Mouse (Mus musculus): ENCODE measurements around the gene Fndc11. TPM values are rescaled to one million over a fixed set of nuclear protein-coding genes. Genes with fewer than 3 reads are reported as not detected.
A peak's percentile ranks its signal among the peaks of the same experiment; 100 is the strongest.

Gene Fndc11
- polyA plus RNA-seq, 1 experiment from 2014 or later: 0.23 TPM

- Histone ChIP-seq H3K27ac (replicated peaks) (peak overlapping the region; percentile 30; the same call in 1 of the 2 replicates), H3K36me3 (no peaks in the 10 kb centered on the region), H3K9ac (no peak overlapping the region), H3K9me3 (replicated peaks) (no peaks in the 10 kb centered on the region), H3K4me2 (replicated peaks) (peak overlapping the region; percentile 60), H3K4me3 (replicated peaks) (peak overlapping the region; percentile 34), H3K4me1 (peaks cover 13% of the 10 kb centered on the region), H3K27me3 (no peaks in the 10 kb centered on the region)
- WGBS: 29% methylated on average over 2 of the region's 2 CpGs
- no peak for ATAC-seq (ENCODE audit: insufficient number of reproducible peaks, low FRiP score, low TSS enrichment, low read depth)
Observed at GRCm38 (mm10) chr2:181220361-181220760, 548 bp downstream of the Fndc11 start.

GRCm38 (mm10) chr2:181224994-181225393, 5.2 kb downstream of the Fndc11 start:
- ATAC-seq (ENCODE audit: insufficient number of reproducible peaks, low FRiP score, low TSS enrichment, low read depth): no peak
- no peak overlapping the region for H3K27ac ChIP-seq (replicated peaks)
- WGBS: 84% methylated on average over 2 of the region's 2 CpGs

GRCm38 (mm10) chr2:181227122-181227521, 7.3 kb downstream of the Fndc11 start:
- 0 out of 2 replicates have a peak, but pooled peaks cover 3% of the 10 kb centered on the region for H3K36me3 ChIP-seq
- H3K9me3 ChIP-seq (replicated peaks): no peaks in the 10 kb centered on the region
- ATAC-seq (ENCODE audit: insufficient number of reproducible peaks, low FRiP score, low TSS enrichment, low read depth): no peak
- no peaks in the 10 kb centered on the region for H3K27me3 ChIP-seq
- H3K4me2 ChIP-seq (replicated peaks): no peak overlapping the region
- no peak overlapping the region for H3K27ac ChIP-seq (replicated peaks)
- 84% methylated on average over 3 of the region's 3 CpGs for WGBS
- no peak overlapping the region for H3K9ac ChIP-seq
- no peak overlapping the region for H3K4me3 ChIP-seq (replicated peaks)
- H3K4me1 ChIP-seq: no peaks in the 10 kb centered on the region

More at GRCm38 (mm10) chr2:181224994-181225393, 5.2 kb downstream of the Fndc11 start:
- Histone ChIP-seq H3K27me3 (no peaks in the 10 kb centered on the region), H3K4me1 (peaks cover 6% of the 10 kb centered on the region), H3K4me2 (replicated peaks) (no peak overlapping the region), H3K4me3 (replicated peaks) (no peak overlapping the region), H3K9ac (no peak overlapping the region), H3K36me3 (0 out of 2 replicates have a peak, but pooled peaks cover 3% of the 10 kb centered on the region), H3K9me3 (replicated peaks) (no peaks in the 10 kb centered on the region)

- no peak overlapping the region for H3K4me3 ChIP-seq (replicated peaks)
- H3K4me1 ChIP-seq: no peaks in the 10 kb centered on the region
- ATAC-seq (ENCODE audit: insufficient number of reproducible peaks, low FRiP score, low TSS enrichment, low read depth): no peak
- no peak overlapping the region for H3K9ac ChIP-seq
- 60% methylated on average over 1 of the region's 1 CpGs for WGBS
- no peaks in the 10 kb centered on the region for H3K9me3 ChIP-seq (replicated peaks)
- H3K27ac ChIP-seq (replicated peaks): no peak overlapping the region
- H3K27me3 ChIP-seq: no peaks in the 10 kb centered on the region
- H3K36me3 ChIP-seq: 0 out of 2 replicates have a peak, but pooled peaks cover 3% of the 10 kb centered on the region
- no peak overlapping the region for H3K4me2 ChIP-seq (replicated peaks)
Observed at GRCm38 (mm10) chr2:181228335-181228734, 8.5 kb downstream of the Fndc11 start.

- no peaks in the 10 kb centered on the region for H3K27me3 ChIP-seq
- ATAC-seq (ENCODE audit: insufficient number of reproducible peaks, low FRiP score, low TSS enrichment, low read depth): no peak
- no peaks in the 10 kb centered on the region for H3K9me3 ChIP-seq (replicated peaks)
- H3K9ac ChIP-seq: no peak overlapping the region
- no peak overlapping the region for H3K4me2 ChIP-seq (replicated peaks)
- no peak overlapping the region for H3K27ac ChIP-seq (replicated peaks)
- 80% methylated on average over 20 of the region's 20 CpGs for WGBS
- no peaks in the 10 kb centered on the region for H3K4me1 ChIP-seq
- H3K4me3 ChIP-seq (replicated peaks): no peak overlapping the region
- 0 out of 2 replicates have a peak, but pooled peaks cover 3% of the 10 kb centered on the region for H3K36me3 ChIP-seq
Observed at GRCm38 (mm10) chr2:181231171-181231570, 11.4 kb downstream of the Fndc11 start.

GRCm38 (mm10) chr2:181233443-181233842, 13.6 kb downstream of the Fndc11 start:
- Histone ChIP-seq H3K9me3 (replicated peaks) (no peaks in the 10 kb centered on the region), H3K27ac (replicated peaks) (no peak overlapping the region), H3K4me2 (replicated peaks) (no peak overlapping the region), H3K4me3 (replicated peaks) (no peak overlapping the region), H3K4me1 (no peaks in the 10 kb centered on the region), H3K27me3 (no peaks in the 10 kb centered on the region), H3K36me3 (0 out of 2 replicates have a peak, but pooled peaks cover 4% of the 10 kb centered on the region), H3K9ac (no peak overlapping the region)
- ATAC-seq (ENCODE audit: insufficient number of reproducible peaks, low FRiP score, low TSS enrichment, low read depth): no peak
- WGBS: 86% methylated on average over 15 of the region's 15 CpGs

- H3K4me1 ChIP-seq: no peaks in the 10 kb centered on the region
- no peak overlapping the region for H3K9ac ChIP-seq
- no peaks in the 10 kb centered on the region for H3K27me3 ChIP-seq
- H3K4me3 ChIP-seq (replicated peaks): no peak overlapping the region
- H3K9me3 ChIP-seq (replicated peaks): no peaks in the 10 kb centered on the region
- H3K27ac ChIP-seq (replicated peaks): no peak overlapping the region
- H3K36me3 ChIP-seq: 0 out of 2 replicates have a peak, but pooled peaks cover 3% of the 10 kb centered on the region
- no peak overlapping the region for H3K4me2 ChIP-seq (replicated peaks)
- ATAC-seq (ENCODE audit: insufficient number of reproducible peaks, low FRiP score, low TSS enrichment, low read depth): no peak
- WGBS: 86% methylated on average over 11 of the region's 11 CpGs
Observed at GRCm38 (mm10) chr2:181234680-181235079, 14.9 kb downstream of the Fndc11 start.

- 84% methylated on average over 23 of the region's 23 CpGs for WGBS
- 0 out of 2 replicates have a peak, but pooled peaks cover 3% of the 10 kb centered on the region for H3K36me3 ChIP-seq
- no peaks in the 10 kb centered on the region for H3K9me3 ChIP-seq (replicated peaks)
- no peak overlapping the region for H3K27ac ChIP-seq (replicated peaks)
- H3K4me2 ChIP-seq (replicated peaks): no peak overlapping the region
- no peak for ATAC-seq (ENCODE audit: insufficient number of reproducible peaks, low FRiP score, low TSS enrichment, low read depth)
- H3K9ac ChIP-seq: no peak overlapping the region
- H3K4me3 ChIP-seq (replicated peaks): no peak overlapping the region
- no peaks in the 10 kb centered on the region for H3K4me1 ChIP-seq
- H3K27me3 ChIP-seq: no peaks in the 10 kb centered on the region
Observed at GRCm38 (mm10) chr2:181235681-181236566, 16.1 kb downstream of the Fndc11 start.

- Histone ChIP-seq H3K27ac (replicated peaks) (no peak overlapping the region), H3K4me2 (replicated peaks) (no peak overlapping the region), H3K36me3 (0 out of 2 replicates have a peak, but pooled peaks cover 3% of the 10 kb centered on the region), H3K4me1 (peaks cover 10% of the 10 kb centered on the region), H3K9ac (no peak overlapping the region), H3K9me3 (replicated peaks) (no peaks in the 10 kb centered on the region), H3K4me3 (replicated peaks) (no peak overlapping the region), H3K27me3 (no peaks in the 10 kb centered on the region)
- 88% methylated on average over 17 of the region's 17 CpGs for WGBS
- no peak for ATAC-seq (ENCODE audit: insufficient number of reproducible peaks, low FRiP score, low TSS enrichment, low read depth)
Observed at GRCm38 (mm10) chr2:181237251-181238014, 17.6 kb downstream of the Fndc11 start.

- Histone ChIP-seq H3K9ac (no peak overlapping the region), H3K4me2 (replicated peaks) (no peak overlapping the region), H3K27me3 (no peaks in the 10 kb centered on the region), H3K36me3 (0 out of 2 replicates have a peak, but pooled peaks cover 3% of the 10 kb centered on the region), H3K9me3 (replicated peaks) (no peaks in the 10 kb centered on the region), H3K4me3 (replicated peaks) (no peak overlapping the region), H3K4me1 (peaks cover 10% of the 10 kb centered on the region), H3K27ac (replicated peaks) (no peak overlapping the region)
- no peak for ATAC-seq (ENCODE audit: insufficient number of reproducible peaks, low FRiP score, low TSS enrichment, low read depth)
- 78% methylated on average over 10 of the region's 10 CpGs for WGBS
Observed at GRCm38 (mm10) chr2:181238091-181238610, 18.3 kb downstream of the Fndc11 start.

- Histone ChIP-seq H3K27ac (replicated peaks) (no peak overlapping the region), H3K4me1 (peaks cover 10% of the 10 kb centered on the region), H3K4me3 (replicated peaks) (no peak overlapping the region), H3K9ac (no peak overlapping the region), H3K4me2 (replicated peaks) (no peak overlapping the region), H3K36me3 (0 out of 2 replicates have a peak, but pooled peaks cover 3% of the 10 kb centered on the region), H3K27me3 (no peaks in the 10 kb centered on the region), H3K9me3 (replicated peaks) (no peaks in the 10 kb centered on the region)
- ATAC-seq (ENCODE audit: insufficient number of reproducible peaks, low FRiP score, low TSS enrichment, low read depth): no peak
- WGBS: 59% methylated on average over 2 of the region's 2 CpGs
Observed at GRCm38 (mm10) chr2:181238861-181239260, 19.0 kb downstream of the Fndc11 start.
